ENCODE assay signal across 20 mouse cellular contexts in genomic region chr3:20133745-20134144, GRCm38 (mm10). TPM values are rescaled to one million over a fixed set of nuclear protein-coding genes. Genes with fewer than 3 reads are reported as not detected.
DNase-seq lines count a peak whose midpoint lies in the region; ATAC-seq and TF ChIP-seq lines count a peak whose summit lies in the region.
"Had no signal": no experiment of that assay in that cellular context is flagged by ENCODE, and none has a peak within 500 bp of the region (broad histone marks: within the 10 kb centered on the region; RNA-seq: fewer than 3 reads in every experiment).

No protein-coding gene starts in this region.

- intact Hi-C loops in heart, postnatal 25 days (cut with DNase I) = no loop called here

- no peaks in the 10 kb centered on the region for H3K36me3 ChIP-seq in forebrain, embryonic 15.5 days
- 0 out of 2 replicates have a peak, but pooled peaks cover 3% of the 10 kb centered on the region for H3K36me3 ChIP-seq in forebrain, postnatal 0 days (ENCODE audit: insufficient read depth)
- peaks cover 94% of the 10 kb centered on the region for H3K36me3 ChIP-seq in heart, embryonic 13.5 days
- peaks cover 34% of the 10 kb centered on the region for H3K36me3 ChIP-seq in lung, embryonic 15.5 days
- H3K36me3 ChIP-seq: hindbrain, embryonic 15.5 days had no signal

- no peaks in the 10 kb centered on the region for H3K4me1 ChIP-seq in forebrain, embryonic 15.5 days
- no peaks in the 10 kb centered on the region for H3K4me1 ChIP-seq in forebrain, postnatal 0 days (ENCODE audit: insufficient read depth)
- H3K4me1 ChIP-seq in heart, embryonic 13.5 days = peaks cover 87% of the 10 kb centered on the region
- H3K4me1 ChIP-seq in lung, embryonic 15.5 days = peaks cover 38% of the 10 kb centered on the region
- peaks cover 23% of the 10 kb centered on the region for H3K4me1 ChIP-seq in brown adipose tissue, adult 24 weeks (ENCODE audit: control insufficient read depth, insufficient read depth, insufficient read length, low read length)
- H3K4me1 ChIP-seq: forebrain, embryonic 10.5 days; hindbrain, embryonic 15.5 days; intestine, embryonic 15.5 days; limb, embryonic 10.5 days had no signal

- no peaks in the 10 kb centered on the region for H3K9me3 ChIP-seq in forebrain, embryonic 15.5 days
- no peaks in the 10 kb centered on the region for H3K9me3 ChIP-seq in forebrain, postnatal 0 days (ENCODE audit: low read length)
- no peaks in the 10 kb centered on the region for H3K9me3 ChIP-seq in heart, embryonic 13.5 days
- H3K9me3 ChIP-seq in lung, embryonic 15.5 days = no peaks in the 10 kb centered on the region
- H3K9me3 ChIP-seq: forebrain, embryonic 10.5 days; hindbrain, embryonic 15.5 days; intestine, embryonic 15.5 days; limb, embryonic 10.5 days had no signal

- TF ChIP-seq CTCF in forebrain, postnatal 0 days (IDR thresholded peaks at IDR 0.05; ENCODE audit: low read depth) = no peak

- 0 out of 2 replicates have a peak, but pooled peaks have one; percentile 35 for ATAC-seq in forebrain, embryonic 15.5 days (replicated peaks)
- ATAC-seq in forebrain, postnatal 0 days = no peak
- no peak for ATAC-seq in heart, embryonic 13.5 days (ENCODE audit: extremely low read depth, insufficient number of reproducible peaks, low FRiP score, low TSS enrichment)
- ATAC-seq in lung, embryonic 15.5 days (ENCODE audit: borderline replicate concordance, extremely low read depth, low FRiP score, low TSS enrichment) = 0 out of 2 replicates have a peak, but pooled peaks have one; percentile 12
- ATAC-seq in CD4-positive, CD25-positive, alpha-beta regulatory T cell, adult 4 months = no peak

- H3K4me3 ChIP-seq in forebrain, embryonic 15.5 days = no peak overlapping the region
- no peak overlapping the region for H3K4me3 ChIP-seq in forebrain, postnatal 0 days (ENCODE audit: low read depth, low read length)
- no peak overlapping the region for H3K4me3 ChIP-seq in heart, embryonic 13.5 days
- no peak overlapping the region for H3K4me3 ChIP-seq in lung, embryonic 15.5 days
- H3K4me3 ChIP-seq in brown adipose tissue, adult 24 weeks (ENCODE audit: insufficient read depth, low read depth, low read length) = no peak overlapping the region
- H3K4me3 ChIP-seq: forebrain, embryonic 10.5 days; hindbrain, embryonic 15.5 days; intestine, embryonic 15.5 days; limb, embryonic 10.5 days had no signal

- H3K4me2 ChIP-seq in forebrain, embryonic 15.5 days (replicated peaks) = no peak overlapping the region
- H3K4me2 ChIP-seq in forebrain, postnatal 0 days (ENCODE audit: low read depth) = no peak overlapping the region
- no peak overlapping the region for H3K4me2 ChIP-seq in heart, embryonic 13.5 days
- H3K4me2 ChIP-seq in lung, embryonic 15.5 days = no peak overlapping the region
- H3K4me2 ChIP-seq: hindbrain, embryonic 15.5 days; intestine, embryonic 15.5 days; midbrain, embryonic 11.5 days had no signal

- 75% methylated on average over 1 of the region's 1 CpGs for WGBS in forebrain, embryonic 15.5 days
- WGBS in forebrain, postnatal 0 days = 78% methylated on average over 1 of the region's 1 CpGs
- 27% methylated on average over 1 of the region's 1 CpGs for WGBS in heart, embryonic 13.5 days
- WGBS in lung, embryonic 15.5 days = 39% methylated on average over 1 of the region's 1 CpGs

- no peak overlapping the region for H3K27ac ChIP-seq in forebrain, embryonic 15.5 days (replicated peaks)
- H3K27ac ChIP-seq in forebrain, postnatal 0 days (ENCODE audit: low read depth, low read length) = no peak overlapping the region
- peak overlapping the region; percentile 84 for H3K27ac ChIP-seq in heart, embryonic 13.5 days (replicated peaks)
- peak overlapping the region; percentile 84 for H3K27ac ChIP-seq in lung, embryonic 15.5 days
- peak overlapping the region; percentile 28; the same call in 1 of the 2 replicates for H3K27ac ChIP-seq in brown adipose tissue, adult 24 weeks (replicated peaks; ENCODE audit: low read depth, low read length)
- H3K27ac ChIP-seq: forebrain, embryonic 10.5 days; hindbrain, embryonic 15.5 days; intestine, embryonic 15.5 days; limb, embryonic 10.5 days had no signal

- no peaks in the 10 kb centered on the region for H3K27me3 ChIP-seq in forebrain, embryonic 15.5 days
- H3K27me3 ChIP-seq in forebrain, postnatal 0 days (ENCODE audit: insufficient read depth, low read length) = no peaks in the 10 kb centered on the region
- no peaks in the 10 kb centered on the region for H3K27me3 ChIP-seq in heart, embryonic 13.5 days (replicated peaks)
- no peaks in the 10 kb centered on the region for H3K27me3 ChIP-seq in lung, embryonic 15.5 days
- H3K27me3 ChIP-seq: CH12.LX; hindbrain, embryonic 15.5 days; intestine, embryonic 15.5 days had no signal

- no peak overlapping the region for H3K9ac ChIP-seq in forebrain, embryonic 15.5 days (replicated peaks)
- no peak overlapping the region for H3K9ac ChIP-seq in forebrain, postnatal 0 days
- H3K9ac ChIP-seq in heart, embryonic 13.5 days = no peak overlapping the region
- no peak overlapping the region for H3K9ac ChIP-seq in lung, embryonic 15.5 days
- H3K9ac ChIP-seq: hindbrain, embryonic 15.5 days; intestine, embryonic 15.5 days had no signal

- no peak for DNase-seq in forebrain, postnatal 0 days
- DNase-seq in heart, postnatal 25 days (ENCODE audit: low spot score) = no peak
- DNase-seq in lung, postnatal 14 days = no peak
- DNase-seq: adrenal gland, postnatal 25 days; cerebellum, adult 8-10 months; kidney, adult 9 months; kidney, postnatal 25 days; lung, adult 18-20 months; right cerebral cortex, postnatal 4 days had no signal

RNA-seq across cellular contexts. Expression of gene Gyg, which starts 21.4 kb away (rescaled TPM):
- 29.4 and 30.9 TPM in 2 replicates for polyA plus RNA-seq in forebrain, embryonic 15.5 days (2015; fragmentation: Nextera tagmentation; extraction: Ambion mirVana)
- 27.2 and 35.9 TPM in 2 replicates for total RNA-seq in forebrain, postnatal 0 days (2014; rRNA removed)
- polyA plus RNA-seq in forebrain, postnatal 0 days (2015; fragmentation: Nextera tagmentation; extraction: Ambion mirVana) = 65.9 and 69.3 TPM in 2 replicates
- polyA plus RNA-seq in heart, embryonic 13.5 days (2015; fragmentation: Nextera tagmentation; extraction: Ambion mirVana) = 686 and 787 TPM in 2 replicates
- 100 to 1,000 TPM; 145 to 158 TPM for total RNA-seq in heart, postnatal 25 days (2021)
- polyA plus RNA-seq in lung, embryonic 15.5 days (2015; fragmentation: Nextera tagmentation; extraction: Ambion mirVana) = 326 and 333 TPM in 2 replicates
- 134 and 170 TPM in 2 replicates for polyA plus RNA-seq in brown adipose tissue, adult 24 weeks (2012; ENCODE audit: insufficient read depth, insufficient read length, missing spikeins)
- 100 to 1,000 TPM; 101 to 102 TPM for polyA plus RNA-seq in CD4-positive, CD25-positive, alpha-beta regulatory T cell, adult 4 months (2017; shearing (Covaris generic))

Comparison
In these comparisons a context has a peak if more than half of its experiments do, and no peak if none do; other contexts are left out.
1. ATAC-seq: peak in forebrain, embryonic 15.5 days (single experiment) and lung, embryonic 15.5 days (single experiment); none in forebrain, postnatal 0 days (single experiment), heart, embryonic 13.5 days (single experiment) and CD4-positive, CD25-positive, alpha-beta regulatory T cell, adult 4 months (single experiment).
2. H3K27ac ChIP-seq: peak in heart, embryonic 13.5 days (single experiment), lung, embryonic 15.5 days (single experiment) and brown adipose tissue, adult 24 weeks (single experiment); none in forebrain, embryonic 15.5 days (single experiment) and forebrain, postnatal 0 days (single experiment).